Mouse (Mus musculus): ENCODE data around the gene Rbm18. TPM values are rescaled to one million over a fixed set of nuclear protein-coding genes. Genes with fewer than 3 reads are reported as not detected.

Gene Rbm18
- total and polyA plus RNA-seq, 2 experiments, result 5.6 to 13.3 TPM

DNA sequence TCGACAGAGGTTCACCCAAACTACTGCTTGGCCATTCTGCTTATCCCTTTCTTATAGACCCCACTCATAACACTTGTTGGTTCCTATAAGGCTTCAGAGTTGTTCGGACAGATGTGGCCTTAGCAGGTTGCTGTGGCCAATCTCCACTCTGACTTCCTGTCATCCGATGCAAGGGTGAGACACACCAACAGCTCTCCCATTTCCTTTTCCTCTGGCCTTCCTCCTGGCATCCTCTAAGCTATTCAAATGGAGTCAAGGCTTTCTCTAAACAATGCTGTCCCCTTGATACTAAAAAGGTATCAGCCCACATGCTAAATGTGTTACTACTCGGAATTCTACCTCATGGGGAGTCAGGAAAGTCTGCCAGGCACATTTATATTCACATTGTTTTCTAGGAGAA, 8.6 kb downstream of the Rbm18 start:
- H3K4me1 ChIP-seq (ENCODE audit: control insufficient read depth, insufficient read depth, low read length), result peaks cover 2% of the 10 kb centered on the region; the same call in 1 of the 2 replicates
- no peak overlapping the region for H3K27ac ChIP-seq (replicated peaks; ENCODE audit: insufficient read depth, low read depth, low read length)
- DNase-seq (ENCODE audit: extremely low read depth, low read depth, low spot score), result no peak
- TF ChIP-seq POLR2A (IDR thresholded peaks at IDR 0.05; ENCODE audit: extremely low read depth, insufficient read depth, low read length) (no peak), CTCF (IDR thresholded peaks at IDR 0.05; ENCODE audit: low read depth, low read length) (no peak)
- no peaks in the 10 kb centered on the region for H3K27me3 ChIP-seq (ENCODE audit: control insufficient read depth, insufficient read depth, low read length)
- no peak overlapping the region for H3K4me3 ChIP-seq (ENCODE audit: insufficient read depth, low read depth, low read length)
- WGBS, result 75% methylated on average over 4 of the region's 4 CpGs
- peaks cover 46% of the 10 kb centered on the region for H3K36me3 ChIP-seq (ENCODE audit: control insufficient read depth, insufficient read depth, low read length)
- H3K9ac ChIP-seq (ENCODE audit: low read depth, low read length), result no peak overlapping the region
- H3K79me2 ChIP-seq (ENCODE audit: control insufficient read depth, insufficient read depth, low read length), result no peaks in the 10 kb centered on the region

GRCm38 (mm10) chr2:36126795-36127429, 9.7 kb downstream of the Rbm18 start:
- Histone ChIP-seq H3K4me1 (ENCODE audit: control insufficient read depth, insufficient read depth, low read length) (peaks cover 2% of the 10 kb centered on the region; the same call in 1 of the 2 replicates), H3K27ac (replicated peaks; ENCODE audit: insufficient read depth, low read depth, low read length) (no peak overlapping the region), H3K36me3 (ENCODE audit: control insufficient read depth, insufficient read depth, low read length) (peaks cover 48% of the 10 kb centered on the region), H3K79me2 (ENCODE audit: control insufficient read depth, insufficient read depth, low read length) (no peaks in the 10 kb centered on the region), H3K27me3 (ENCODE audit: control insufficient read depth, insufficient read depth, low read length) (no peaks in the 10 kb centered on the region), H3K4me3 (ENCODE audit: insufficient read depth, low read depth, low read length) (no peak overlapping the region), H3K9ac (ENCODE audit: low read depth, low read length) (no peak overlapping the region)
- DNase-seq (ENCODE audit: extremely low read depth, low read depth, low spot score), result no peak
- 94% methylated on average over 9 of the region's 9 CpGs for WGBS
- TF ChIP-seq CTCF (IDR thresholded peaks at IDR 0.05; ENCODE audit: low read depth, low read length) (no peak), POLR2A (IDR thresholded peaks at IDR 0.05; ENCODE audit: extremely low read depth, insufficient read depth, low read length) (no peak)

DNA sequence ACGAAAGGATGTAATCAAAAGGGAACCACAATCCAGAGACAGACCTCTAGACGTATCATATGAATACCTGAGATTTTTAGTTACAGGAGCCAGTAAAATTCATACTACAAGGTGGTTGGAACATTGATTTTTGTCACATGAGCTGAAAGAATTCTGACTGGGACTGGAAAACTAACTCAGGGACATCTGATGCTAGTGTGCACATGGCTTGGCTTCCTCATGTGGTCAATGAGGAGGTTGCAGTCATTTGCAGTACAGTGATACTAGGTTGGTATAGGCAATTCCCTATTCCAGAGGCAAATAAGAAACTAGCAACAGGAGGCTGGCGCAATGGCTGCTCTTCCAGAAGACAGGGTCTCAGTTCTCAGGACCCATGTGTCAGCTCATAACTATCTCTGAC, 23.9 kb downstream of the Rbm18 start:
- Histone ChIP-seq H3K36me3 (ENCODE audit: control insufficient read depth, insufficient read depth, low read length) (peaks cover 8% of the 10 kb centered on the region), H3K27me3 (ENCODE audit: control insufficient read depth, insufficient read depth, low read length) (peaks cover 3% of the 10 kb centered on the region; the same call in 1 of the 2 replicates), H3K9ac (ENCODE audit: low read depth, low read length) (no peak overlapping the region), H3K27ac (replicated peaks; ENCODE audit: insufficient read depth, low read depth, low read length) (no peak overlapping the region), H3K79me2 (ENCODE audit: control insufficient read depth, insufficient read depth, low read length) (no peaks in the 10 kb centered on the region), H3K4me3 (ENCODE audit: insufficient read depth, low read depth, low read length) (no peak overlapping the region), H3K4me1 (ENCODE audit: control insufficient read depth, insufficient read depth, low read length) (no peaks in the 10 kb centered on the region)
- DNase-seq (ENCODE audit: extremely low read depth, low read depth, low spot score), result peak; percentile 52
- 80% methylated on average over 3 of the region's 3 CpGs for WGBS
- no peak for TF ChIP-seq CTCF (IDR thresholded peaks at IDR 0.05; ENCODE audit: low read depth, low read length)

- Histone ChIP-seq H3K4me3 (ENCODE audit: insufficient read depth, low read depth, low read length) (no peak overlapping the region), H3K36me3 (ENCODE audit: control insufficient read depth, insufficient read depth, low read length) (no peaks in the 10 kb centered on the region), H3K9ac (ENCODE audit: low read depth, low read length) (no peak overlapping the region), H3K79me2 (ENCODE audit: control insufficient read depth, insufficient read depth, low read length) (no peaks in the 10 kb centered on the region), H3K4me1 (ENCODE audit: control insufficient read depth, insufficient read depth, low read length) (peaks cover 5% of the 10 kb centered on the region; the same call in 1 of the 2 replicates), H3K27me3 (ENCODE audit: control insufficient read depth, insufficient read depth, low read length) (peaks cover 28% of the 10 kb centered on the region), H3K27ac (replicated peaks; ENCODE audit: insufficient read depth, low read depth, low read length) (no peak overlapping the region)
- DNase-seq (ENCODE audit: extremely low read depth, low read depth, low spot score), result no peak
- TF ChIP-seq CTCF (IDR thresholded peaks at IDR 0.05; ENCODE audit: low read depth, low read length), result no peak
- no peak for TF ChIP-seq POLR2A (IDR thresholded peaks at IDR 0.05; ENCODE audit: extremely low read depth, insufficient read depth, low read length)
- WGBS, result 14% methylated on average over 7 of the region's 7 CpGs
Observed at GRCm38 (mm10) chr2:36108615-36109014, 28.0 kb downstream of the Rbm18 start.

DNA sequence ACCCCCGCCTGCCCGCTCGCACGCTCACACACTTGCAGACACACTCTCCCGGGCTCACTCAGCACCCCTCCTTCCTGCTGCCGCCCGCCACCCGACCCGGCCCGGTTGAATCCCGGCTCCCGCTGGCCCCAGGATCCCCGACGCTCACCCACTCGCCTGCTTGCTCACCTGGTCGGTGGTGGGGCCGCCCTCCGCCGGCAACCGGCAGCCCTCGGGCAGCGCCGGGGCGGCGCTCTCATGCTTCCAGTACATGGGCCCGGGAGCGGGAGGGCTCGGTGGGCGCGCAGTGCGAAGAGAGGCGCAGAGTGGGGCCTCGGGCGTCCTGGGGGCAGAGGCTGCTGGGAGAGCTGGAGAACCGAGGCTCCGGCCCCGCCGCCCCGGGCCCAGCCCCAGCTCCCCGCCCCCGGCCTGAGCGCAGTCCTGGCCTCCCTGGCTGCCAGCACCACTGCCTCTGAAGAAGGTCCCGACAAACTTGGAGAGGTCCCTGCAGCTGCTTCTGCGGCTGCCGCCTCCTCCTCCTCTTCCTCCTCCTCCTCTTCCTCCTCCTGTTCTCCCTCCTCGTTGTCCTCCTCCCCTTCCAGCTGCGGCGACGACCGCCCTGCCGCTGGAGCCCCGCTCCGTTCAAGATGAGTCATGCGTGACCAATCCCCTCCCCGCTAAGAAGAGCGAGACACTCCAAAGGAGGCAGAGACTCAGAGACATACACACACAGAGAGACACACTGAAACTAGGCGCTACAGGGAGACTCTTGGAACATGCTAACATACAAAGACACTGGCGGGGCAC, 31.4 kb downstream of the Rbm18 start, which contains the start of gene Lhx6:
Lhx6 (minus strand) TSS at position 453 of the 786 bp plus-strand sequence.
- peak within 1 kb of the TSS; percentile 30; the same call in 1 of the 2 replicates for H3K9ac ChIP-seq (ENCODE audit: low read depth, low read length)
- no peaks in the 10 kb centered on the region for H3K79me2 ChIP-seq (ENCODE audit: control insufficient read depth, insufficient read depth, low read length)
- DNase-seq (ENCODE audit: extremely low read depth, low read depth, low spot score), result no peak
- H3K27me3 ChIP-seq (ENCODE audit: control insufficient read depth, insufficient read depth, low read length), result peaks cover 42% of the 10 kb centered on the region
- H3K4me1 ChIP-seq (ENCODE audit: control insufficient read depth, insufficient read depth, low read length), result peaks cover 8% of the 10 kb centered on the region; the same call in 1 of the 2 replicates
- no peak within 1 kb of the TSS for H3K27ac ChIP-seq (replicated peaks; ENCODE audit: insufficient read depth, low read depth, low read length)
- peak within 1 kb of the TSS; percentile 33; the same call in 1 of the 2 replicates for H3K4me3 ChIP-seq (ENCODE audit: insufficient read depth, low read depth, low read length)
- TF ChIP-seq CTCF (IDR thresholded peaks at IDR 0.05; ENCODE audit: low read depth, low read length) (no peak), POLR2A (IDR thresholded peaks at IDR 0.05; ENCODE audit: extremely low read depth, insufficient read depth, low read length) (no peak)
- H3K36me3 ChIP-seq (ENCODE audit: control insufficient read depth, insufficient read depth, low read length), result no peaks in the 10 kb centered on the region
- 4% methylated on average over 56 of the region's 58 CpGs for WGBS

Data from liver, adult 2 months (tissue).